Mouse (Mus musculus): ENCODE data around the gene Fam114a1.

The Fam114a1 gene

GRCm38 (mm10) chr5:65006011-65006491 is 36.2 kb downstream of the Fam114a1 start:
- peak in 1 of 2 experiments; percentile 15 for DNase-seq

- DNase-seq = no peak
These were observed 42.2 kb downstream of the Fam114a1 start for GRCm38 (mm10) chr5:65011901-65012573.

- DNase-seq = no peak
These were observed 45.6 kb downstream of the Fam114a1 start for GRCm38 (mm10) chr5:65015508-65015907.

- no peak for DNase-seq
These were observed 49.2 kb downstream of the Fam114a1 start for GRCm38 (mm10) chr5:65019109-65019508.

- DNase-seq = peak; percentile 90 to 93
These were observed 50.0 kb downstream of the Fam114a1 start for GRCm38 (mm10) chr5:65019823-65020222.

GRCm38 (mm10) chr5:65022006-65022405 is 52.1 kb downstream of the Fam114a1 start:
- DNase-seq = no peak

- DNase-seq = no peak
These were observed 54.8 kb downstream of the Fam114a1 start for GRCm38 (mm10) chr5:65024641-65025040.

GRCm38 (mm10) chr5:65025916-65026315 is 56.0 kb downstream of the Fam114a1 start:
- no peak for DNase-seq

GRCm38 (mm10) chr5:65026776-65027175 is 56.9 kb downstream of the Fam114a1 start:
- DNase-seq = peak; percentile 38 to 63

GRCm38 (mm10) chr5:65028019-65028418 is 58.1 kb downstream of the Fam114a1 start:
- DNase-seq = peak in 1 of 2 experiments; percentile 39

- peak; percentile 71 for DNase-seq
These were observed 66.7 kb downstream of the Fam114a1 start for GRCm38 (mm10) chr5:65036597-65036996.

- no peak for DNase-seq
These were observed 68.4 kb downstream of the Fam114a1 start for GRCm38 (mm10) chr5:65038305-65038704.

- peak in 1 of 2 experiments; percentile 17 for DNase-seq
These were observed 69.1 kb downstream of the Fam114a1 start for GRCm38 (mm10) chr5:65038811-65039571.

GRCm38 (mm10) chr5:65040463-65040862 is 70.6 kb downstream of the Fam114a1 start:
- peak in 1 of 2 experiments; percentile 29 for DNase-seq

- DNase-seq = no peak
These were observed 73.6 kb downstream of the Fam114a1 start for GRCm38 (mm10) chr5:65043407-65043895.

GRCm38 (mm10) chr5:65045642-65046370 is 75.9 kb downstream of the Fam114a1 start:
- peak; percentile 76 to 77 for DNase-seq

- no peak for DNase-seq
These were observed 76.8 kb downstream of the Fam114a1 start for GRCm38 (mm10) chr5:65046442-65047284.

- peak; percentile 28 to 32 for DNase-seq
These were observed 77.5 kb downstream of the Fam114a1 start for GRCm38 (mm10) chr5:65047285-65047855.

- no peak for DNase-seq
These were observed 80.0 kb downstream of the Fam114a1 start for GRCm38 (mm10) chr5:65049880-65050279.

- no peak for DNase-seq
These were observed 81.6 kb downstream of the Fam114a1 start for GRCm38 (mm10) chr5:65051513-65051912.

- DNase-seq = no peak
These were observed 87.7 kb downstream of the Fam114a1 start for GRCm38 (mm10) chr5:65057596-65057995.

- no peak for DNase-seq
These were observed 89.9 kb downstream of the Fam114a1 start for GRCm38 (mm10) chr5:65059806-65060205.

All from cerebellum, postnatal 25 days (tissue).